Mouse (Mus musculus) intestine, embryonic 15.5 days (tissue): ENCODE results near the gene Prss53. TPM values are rescaled to one million over a fixed set of nuclear protein-coding genes. Genes with fewer than 3 reads are reported as not detected.
"Not testable (repeated sequence)": the region's sequence is repeated elsewhere in the genome, so short reads cannot be mapped to it uniquely, and the experiment has no call there.

Experiments
- ATAC-seq: fragments of 200-750 bp; cut with Nextera tagmentation; 2 replicates; pipeline ENCODE4 v1.8.0; 2017; ENCODE audit warnings: moderate TSS enrichment, moderate library complexity
- H3K27ac ChIP-seq: fragments of 300-500 bp; sonication (generic); 2 replicates; pipeline ENCODE4 v1.5.1; 2015; ENCODE audit warnings: mild to moderate bottlenecking, inconsistent platforms
- H3K27me3 ChIP-seq: fragments of 300-500 bp; sonication (generic); replicated peaks from 2 replicates; pipeline ENCODE4 v1.6.1; 2015; ENCODE audit warnings: inconsistent platforms
- H3K36me3 ChIP-seq: fragments of 300-500 bp; sonication (generic); 2 replicates; pipeline ENCODE4 v1.6.1; 2015; ENCODE audit warnings: inconsistent platforms
- H3K4me1 ChIP-seq: fragments of 300-500 bp; sonication (generic); replicated peaks from 2 replicates; pipeline ENCODE4 v1.6.1; 2015; ENCODE audit warnings: inconsistent platforms
- H3K4me2 ChIP-seq: fragments of 300-500 bp; sonication (generic); replicated peaks from 2 replicates; pipeline ENCODE4 v1.6.1; 2015; ENCODE audit warnings: mild to moderate bottlenecking, inconsistent platforms
- H3K4me3 ChIP-seq: fragments of 300-500 bp; sonication (generic); replicated peaks from 2 replicates; pipeline ENCODE4 v1.5.1; 2015; ENCODE audit warnings: inconsistent platforms
- H3K9ac ChIP-seq: fragments of 300-500 bp; sonication (generic); 2 replicates; pipeline ENCODE4 v1.6.1; 2015; ENCODE audit warnings: inconsistent platforms
- H3K9me3 ChIP-seq: fragments of 300-500 bp; sonication (generic); 2 replicates; pipeline ENCODE4 v1.6.1; 2016; ENCODE audit warnings: inconsistent platforms
- WGBS: fragments of 180-500 bp; shearing (Covaris S2); methylation state at CpG from one replicate; pipeline ENCODE4 v1.1.7; 2015; 5-methylcytosine and 5-hydroxymethylcytosine counted together
- polyA plus RNA-seq: library from polyadenylated mRNA; unstranded; fragments of >200 nt; fragmentation: Nextera tagmentation; extraction: Ambion mirVana; gene quantifications from 2 replicates; pipeline ENCODE4 v1.2.1, GENCODE M21; 2015

Gene Prss53
- polyA plus RNA-seq, 1 experiment from 2014 or later = 1.7 TPM

GRCm38 (mm10) chr7:127907939-127908338 is 17.2 kb upstream of the Prss53 start:
- no peak overlapping the region for H3K4me3 ChIP-seq
- no peak for ATAC-seq
- no peak overlapping the region for H3K4me2 ChIP-seq
- no peaks in the 10 kb centered on the region for H3K27me3 ChIP-seq
- H3K9me3 ChIP-seq = no peaks in the 10 kb centered on the region
- H3K4me1 ChIP-seq = peaks cover 16% of the 10 kb centered on the region
- H3K36me3 ChIP-seq = peaks cover 37% of the 10 kb centered on the region
- no peak overlapping the region for H3K27ac ChIP-seq
- no peak overlapping the region for H3K9ac ChIP-seq
- 95% methylated on average over 12 of the region's 12 CpGs for WGBS

- Histone ChIP-seq H3K9me3 (no peaks in the 10 kb centered on the region), H3K4me1 (peaks cover 20% of the 10 kb centered on the region), H3K36me3 (peaks cover 31% of the 10 kb centered on the region), H3K27me3 (no peaks in the 10 kb centered on the region), H3K9ac (peak within 1 kb of the TSS; percentile 92), H3K4me3 (peak within 1 kb of the TSS; percentile 77), H3K27ac (peak within 1 kb of the TSS; percentile 84), H3K4me2 (peak within 1 kb of the TSS; percentile 80)
- ATAC-seq = peak; percentile 86
- WGBS = 5% methylated on average over 38 of the region's 38 CpGs
Measured at GRCm38 (mm10) chr7:127903971-127904796, 13.4 kb upstream of the Prss53 start, which contains the start of gene Bckdk. Gene Bckdk, plus strand, starts transcription at chr7:127904082.

- 78% methylated on average over 2 of the region's 2 CpGs for WGBS
- no peaks in the 10 kb centered on the region for H3K27me3 ChIP-seq
- no peak overlapping the region for H3K4me3 ChIP-seq
- no peak for ATAC-seq
- no peak overlapping the region for H3K27ac ChIP-seq
- H3K9me3 ChIP-seq = no peaks in the 10 kb centered on the region
- H3K4me2 ChIP-seq = no peak overlapping the region
- H3K4me1 ChIP-seq = peaks cover 20% of the 10 kb centered on the region
- no peak overlapping the region for H3K9ac ChIP-seq
- H3K36me3 ChIP-seq = peaks cover 14% of the 10 kb centered on the region
Measured at GRCm38 (mm10) chr7:127901772-127902171, 11.0 kb upstream of the Prss53 start.

- no peaks in the 10 kb centered on the region for H3K27me3 ChIP-seq
- WGBS = 31% methylated on average over 7 of the region's 7 CpGs
- no peaks in the 10 kb centered on the region for H3K36me3 ChIP-seq
- peak; percentile 42 for ATAC-seq
- H3K4me3 ChIP-seq = no peak overlapping the region
- peaks cover 15% of the 10 kb centered on the region for H3K4me1 ChIP-seq
- H3K4me2 ChIP-seq = peak overlapping the region; percentile 41
- no peak overlapping the region for H3K9ac ChIP-seq
- H3K27ac ChIP-seq = peak overlapping the region; percentile 90
- H3K9me3 ChIP-seq = no peaks in the 10 kb centered on the region
Measured at GRCm38 (mm10) chr7:127899997-127900396, 9.2 kb upstream of the Prss53 start.

GRCm38 (mm10) chr7:127898179-127898956 is 7.6 kb upstream of the Prss53 start:
- Histone ChIP-seq H3K36me3 (no peaks in the 10 kb centered on the region), H3K4me1 (peaks cover 15% of the 10 kb centered on the region), H3K9ac (no peak overlapping the region), H3K4me2 (peak overlapping the region; percentile 41; the same call in 1 of the 2 replicates), H3K27me3 (no peaks in the 10 kb centered on the region), H3K4me3 (no peak overlapping the region), H3K9me3 (no peaks in the 10 kb centered on the region), H3K27ac (peak overlapping the region; percentile 90)
- 0 out of 2 replicates have a peak, but pooled peaks have one; percentile 26 for ATAC-seq
- WGBS = 31% methylated on average over 10 of the region's 10 CpGs

- Histone ChIP-seq H3K4me1 (peaks cover 15% of the 10 kb centered on the region), H3K4me2 (no peak overlapping the region), H3K27me3 (no peaks in the 10 kb centered on the region), H3K36me3 (peaks cover 4% of the 10 kb centered on the region; the same call in 1 of the 2 replicates), H3K9me3 (no peaks in the 10 kb centered on the region), H3K4me3 (no peak overlapping the region), H3K27ac (no peak overlapping the region), H3K9ac (no peak overlapping the region)
- 84% methylated on average over 7 of the region's 7 CpGs for WGBS
- no peak for ATAC-seq
Measured at GRCm38 (mm10) chr7:127897542-127897941, 6.8 kb upstream of the Prss53 start.

GRCm38 (mm10) chr7:127896384-127896783 is 5.6 kb upstream of the Prss53 start:
- whole genome bisulfite sequencing = 66% methylated on average over 13 of the region's 13 CpGs
- no peak for ATAC-seq

GRCm38 (mm10) chr7:127895891-127896290 is 5.1 kb upstream of the Prss53 start:
- peak overlapping the region; percentile 88; the same call in 1 of the 2 replicates for H3K4me2 ChIP-seq
- ATAC-seq = 0 out of 2 replicates have a peak, but pooled peaks have one; percentile 0
- not testable (repeated sequence) for H3K4me3 ChIP-seq, H3K36me3 ChIP-seq, H3K9me3 ChIP-seq, H3K9ac ChIP-seq, H3K27me3 ChIP-seq
- peaks cover 15% of the 10 kb centered on the region for H3K4me1 ChIP-seq
- WGBS = 67% methylated on average over 7 of the region's 7 CpGs
- H3K27ac ChIP-seq = 0 out of 2 replicates have a peak overlapping the region, but pooled peaks have one; percentile 24

More at GRCm38 (mm10) chr7:127896384-127896783, 5.6 kb upstream of the Prss53 start:
- Histone ChIP-seq H3K9ac (no peak overlapping the region), H3K4me1 (peaks cover 15% of the 10 kb centered on the region), H3K27me3 (no peaks in the 10 kb centered on the region), H3K9me3 (no peaks in the 10 kb centered on the region), H3K4me2 (no peak overlapping the region), H3K36me3 (peaks cover 4% of the 10 kb centered on the region; the same call in 1 of the 2 replicates), H3K4me3 (no peak overlapping the region), H3K27ac (no peak overlapping the region)

GRCm38 (mm10) chr7:127895442-127895841 is 4.7 kb upstream of the Prss53 start, which contains the start of the genes Gm21974 and Vkorc1:
Gene Gm21974, minus strand, starts transcription at chr7:127895454.
Gene Vkorc1, minus strand, starts transcription at chr7:127895617.
- Histone ChIP-seq H3K4me3 (peak within 1 kb of the TSS; percentile 64), H3K4me1 (peaks cover 15% of the 10 kb centered on the region), H3K4me2 (peak within 1 kb of the TSS; percentile 88), H3K27ac (peak within 1 kb of the TSS; percentile 87), H3K36me3 (peaks cover 4% of the 10 kb centered on the region; the same call in 1 of the 2 replicates), H3K27me3 (no peaks in the 10 kb centered on the region), H3K9ac (peak within 1 kb of the TSS; percentile 68), H3K9me3 (no peaks in the 10 kb centered on the region)
- under 1% methylated on average over 26 of the region's 26 CpGs for WGBS
- peak; percentile 94 for ATAC-seq

- 62% methylated on average over 5 of the region's 5 CpGs for WGBS
- Histone ChIP-seq H3K4me3 (peak overlapping the region; percentile 64), H3K27ac (peak overlapping the region; percentile 87), H3K27me3 (no peaks in the 10 kb centered on the region), H3K36me3 (peaks cover 4% of the 10 kb centered on the region; the same call in 1 of the 2 replicates), H3K9ac (peak overlapping the region; percentile 68), H3K9me3 (no peaks in the 10 kb centered on the region), H3K4me1 (peaks cover 12% of the 10 kb centered on the region), H3K4me2 (peak overlapping the region; percentile 88)
- no peak for ATAC-seq
Measured at GRCm38 (mm10) chr7:127894480-127894879, 3.7 kb upstream of the Prss53 start.

- 79% methylated on average over 3 of the region's 3 CpGs for WGBS
Measured at GRCm38 (mm10) chr7:127888821-127889220, 1.9 kb downstream of the Prss53 start.

GRCm38 (mm10) chr7:127887781-127888180 is 3.0 kb downstream of the Prss53 start:
- H3K27me3 ChIP-seq = no peaks in the 10 kb centered on the region
- no peak overlapping the region for H3K27ac ChIP-seq
- WGBS = 83% methylated on average over 3 of the region's 3 CpGs
- peaks cover 35% of the 10 kb centered on the region for H3K36me3 ChIP-seq
- H3K4me3 ChIP-seq = no peak overlapping the region
- no peak overlapping the region for H3K4me2 ChIP-seq
- ATAC-seq = no peak
- no peak overlapping the region for H3K9ac ChIP-seq
- no peaks in the 10 kb centered on the region for H3K9me3 ChIP-seq
- H3K4me1 ChIP-seq = peaks cover 21% of the 10 kb centered on the region

More at GRCm38 (mm10) chr7:127888821-127889220, 1.9 kb downstream of the Prss53 start:
- H3K9ac ChIP-seq = no peak overlapping the region
- ATAC-seq = no peak
- H3K27ac ChIP-seq = no peak overlapping the region
- H3K4me3 ChIP-seq = no peak overlapping the region
- H3K9me3 ChIP-seq = no peaks in the 10 kb centered on the region
- no peak overlapping the region for H3K4me2 ChIP-seq
- H3K4me1 ChIP-seq = peaks cover 12% of the 10 kb centered on the region
- peaks cover 26% of the 10 kb centered on the region for H3K36me3 ChIP-seq
- H3K27me3 ChIP-seq = no peaks in the 10 kb centered on the region
